Mouse (Mus musculus) liver, embryonic 14.5 days (tissue): ENCODE measurements at regions not wholly inside any gene's neighbourhood (a gene's known extent, or its start where the extent isn't known, plus 50 kb on each side); places are given as distances from the start of the nearest gene placed in this dataset.

Experiments used
- CTCF ChIP-seq: IDR thresholded peaks from 2 replicates; pipeline ENCODE4 v1.5.1; 2016; ENCODE audit warnings: antibody characterized with exemption, low read depth, control low read depth
- EP300 ChIP-seq: IDR thresholded peaks from 2 replicates; pipeline ENCODE4 v1.6.1; 2016; ENCODE audit warnings: antibody characterized with exemption, low read depth

DNA sequence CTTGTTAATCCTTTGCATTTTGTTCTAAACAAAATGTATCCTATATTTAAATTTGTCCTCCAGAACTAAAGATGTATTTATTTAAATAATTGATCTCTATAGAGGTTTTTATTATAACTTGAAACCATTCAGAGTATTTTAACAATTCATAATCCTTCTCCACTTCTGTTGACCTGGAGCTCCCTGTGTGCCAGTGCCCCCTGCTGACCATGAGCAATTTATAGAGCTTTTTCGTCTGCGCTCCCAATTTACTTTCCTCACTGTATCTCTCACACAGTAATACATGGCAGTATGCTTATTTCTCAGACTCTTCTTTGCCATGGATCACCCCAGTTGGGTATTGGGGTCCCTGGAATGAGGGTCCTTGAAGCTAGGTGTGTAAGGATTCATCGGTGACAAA, 747.4 kb downstream of the Adam6a start:
- TF ChIP-seq CTCF (no peak), EP300 (no peak)
